Mouse (Mus musculus) megakaryocyte, embryonic 14.5 days (primary cell): ENCODE results near the gene Cyb5r1.

ENCODE experiments used
- FLI1 ChIP-seq: IDR thresholded peaks from 2 replicates; pipeline ENCODE4 v1.6.1; 2012; ENCODE audit warnings: low read length, inconsistent platforms, mixed read lengths
- GATA1 ChIP-seq: IDR thresholded peaks from 3 replicates; pipeline ENCODE4 v1.6.1; 2012; ENCODE audit warnings: mixed read lengths, low read length, inconsistent platforms, borderline replicate concordance

DNA sequence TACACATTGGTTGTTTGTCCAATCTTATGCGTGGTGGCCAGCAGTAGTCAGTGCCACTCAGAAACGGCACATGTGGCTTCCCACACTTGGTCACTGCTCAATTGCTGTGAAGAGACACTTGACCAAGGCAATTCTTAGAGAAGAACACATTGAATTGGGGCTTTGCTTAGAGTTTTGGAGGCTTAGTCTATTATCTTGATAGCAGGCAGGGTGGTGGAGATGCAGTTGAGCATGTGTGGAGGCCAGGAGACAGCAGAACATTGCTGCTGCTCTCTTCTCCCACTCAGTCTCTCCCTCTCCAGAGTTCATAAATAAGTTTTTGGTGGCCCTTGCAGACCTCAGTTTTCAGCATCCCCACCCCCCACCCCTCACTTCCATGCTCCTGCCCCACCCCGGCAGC is 37.0 kb downstream of the Cyb5r1 start:
- no peak for TF ChIP-seq GATA1
- TF ChIP-seq FLI1: no peak
